In genomic region chr3:59210089-59210488, GRCm38 (mm10) we compare ENCODE assay signal across 30 mouse cellular contexts. TPM values are rescaled to one million over a fixed set of nuclear protein-coding genes. Genes with fewer than 3 reads are reported as not detected.
DNase-seq lines count a peak whose midpoint lies in the region; ATAC-seq lines count a peak whose summit lies in the region.
"Had no signal": no experiment of that assay in that cellular context is flagged by ENCODE, and none has a peak within 500 bp of the region (broad histone marks: within the 10 kb centered on the region; RNA-seq: fewer than 3 reads in every experiment).

No protein-coding gene starts in this region.

- H3K9me3 ChIP-seq in liver, embryonic 16.5 days (replicated peaks; ENCODE audit: control insufficient read depth, low read length): no peaks in the 10 kb centered on the region
- H3K9me3 ChIP-seq: heart, embryonic 15.5 days; limb, embryonic 15.5 days; lung, embryonic 15.5 days; neural tube, embryonic 15.5 days had no signal

- H3K27me3 ChIP-seq in liver, embryonic 16.5 days (ENCODE audit: control insufficient read depth, insufficient read depth, low read depth, low read length): no peaks in the 10 kb centered on the region
- H3K27me3 ChIP-seq: heart, embryonic 15.5 days; limb, embryonic 15.5 days; lung, embryonic 15.5 days; neural tube, embryonic 15.5 days had no signal

- peak; percentile 21 for DNase-seq in cerebellum, adult 9-11 months
- no peak for DNase-seq in cerebellum, postnatal 25 days
- DNase-seq in liver (no peak), ES-CJ7 (ENCODE audit: low read depth, low spot score) (peak; percentile 12)
- no peak for DNase-seq in urinary bladder, postnatal 10 days (ENCODE audit: low spot score)
- DNase-seq: cerebellum, adult 18-20 months; cerebellum, postnatal 36 days; embryo, embryonic 11 days; forebrain, postnatal 0 days; gastrocnemius, postnatal 36 days; heart, postnatal 36 days; kidney, adult 18-20 months; left cerebral cortex, postnatal 4 days; lung, postnatal 4 days; thymus, postnatal 25 days had no signal

- WGBS in liver, embryonic 16.5 days (ENCODE audit: insufficient replicate concordance): 55% methylated on average over 8 of the region's 8 CpGs
- WGBS in macrophage (ENCODE audit: missing documents): 56% methylated on average over 8 of the region's 8 CpGs

- no peak for ATAC-seq in liver, embryonic 16.5 days (ENCODE audit: low read depth)
- ATAC-seq: forebrain, postnatal 0 days; inflammation-experienced regulatory T-cells, adult 6 months had no signal

- no peak overlapping the region for H3K4me3 ChIP-seq in liver, embryonic 16.5 days (ENCODE audit: low read depth, low read length)
- H3K4me3 ChIP-seq in macrophage (ENCODE audit: inconsistent target): peak overlapping the region; percentile 20
- H3K4me3 ChIP-seq: heart, embryonic 15.5 days; limb, embryonic 15.5 days; lung, embryonic 15.5 days; neural tube, embryonic 15.5 days had no signal

- 0 out of 2 replicates have a peak overlapping the region, but pooled peaks have one; percentile 6 for H3K4me2 ChIP-seq in liver, embryonic 16.5 days (ENCODE audit: low read depth, low read length)
- H3K4me2 ChIP-seq: heart, embryonic 15.5 days; hindbrain, embryonic 14.5 days; limb, embryonic 15.5 days; lung, embryonic 15.5 days; midbrain, embryonic 11.5 days; neural tube, embryonic 15.5 days had no signal

- H3K9ac ChIP-seq in liver, embryonic 16.5 days (ENCODE audit: low read depth, low read length): no peak overlapping the region
- H3K9ac ChIP-seq: forebrain, postnatal 0 days; heart, embryonic 15.5 days; hindbrain, embryonic 14.5 days; limb, embryonic 15.5 days; lung, embryonic 15.5 days; neural tube, embryonic 15.5 days had no signal

- H3K27ac ChIP-seq in liver, embryonic 16.5 days (ENCODE audit: low read length): no peak overlapping the region
- peak overlapping the region; percentile 97 for H3K27ac ChIP-seq in macrophage
- H3K27ac ChIP-seq: heart, embryonic 15.5 days; hindbrain, embryonic 14.5 days; limb, embryonic 15.5 days; lung, embryonic 15.5 days; neural tube, embryonic 15.5 days had no signal

- no peaks in the 10 kb centered on the region for H3K4me1 ChIP-seq in liver, embryonic 16.5 days (ENCODE audit: control insufficient read depth, low read depth, low read length)
- H3K4me1 ChIP-seq: neural tube, embryonic 15.5 days had no signal

- H3K36me3 ChIP-seq in liver, embryonic 16.5 days (ENCODE audit: control insufficient read depth, insufficient read depth): no peaks in the 10 kb centered on the region
- no peaks in the 10 kb centered on the region for H3K36me3 ChIP-seq in macrophage (ENCODE audit: inconsistent target)
- H3K36me3 ChIP-seq: heart, embryonic 15.5 days; limb, embryonic 15.5 days; lung, embryonic 15.5 days; neural tube, embryonic 15.5 days had no signal

- H3K79me2 ChIP-seq in macrophage (ENCODE audit: inconsistent target): peaks cover 26% of the 10 kb centered on the region; the same call in 1 of the 2 replicates

RNA-seq across cellular contexts. Expression of gene P2ry13, which starts 0.6 kb away (rescaled TPM):
- 3.4 and 3.7 TPM in 2 replicates for polyA plus RNA-seq in liver, embryonic 16.5 days (2015; fragmentation: Nextera tagmentation; extraction: Ambion mirVana)
- 10 to 100 TPM in 5 of 26 experiments, 1 to 10 TPM in 20, under 1 TPM in 1; 0.34 to 30.4 (median 4.6) TPM for total RNA-seq in macrophage (2018; cell fraction: chromatin; rRNA removed)
- total RNA-seq in macrophage (2018; cell fraction: cytosol; rRNA removed): 10 to 100 TPM in 24 of 26 experiments, 1 to 10 TPM in 2; 9.7 to 46.8 (median 16.9) TPM
- total RNA-seq in macrophage (2018; cell fraction: nucleus; rRNA removed): 10 to 100 TPM in 25 of 26 experiments, 1 to 10 TPM in 1; 6.6 to 58.2 (median 22.0) TPM
- polyA plus RNA-seq in macrophage (2018): 9.9 to 20.0 TPM (median 15.2 TPM) in 3 replicates

RNA-seq across cellular contexts. Expression of gene Gpr87, which starts 15.2 kb away (rescaled TPM):
- not detected in 2 replicates for polyA plus RNA-seq in liver, embryonic 16.5 days (2015; fragmentation: Nextera tagmentation; extraction: Ambion mirVana)
- not detected for total RNA-seq in macrophage (2018; cell fraction: chromatin; rRNA removed)
- total RNA-seq in macrophage (2018; cell fraction: cytosol; rRNA removed): not detected
- total RNA-seq in macrophage (2018; cell fraction: nucleus; rRNA removed): not detected
- not detected in 3 replicates for polyA plus RNA-seq in macrophage (2018)
- total RNA-seq: adrenal gland, adult 18-20 months; adrenal gland, postnatal 4 days; forebrain, postnatal 0 days; gastrocnemius, postnatal 36 days; heart, adult 8-10 months; heart, postnatal 36 days; layer of hippocampus, postnatal 14 days; left cerebral cortex, adult 8-10 months; left cerebral cortex, postnatal 4 days had no signal
- polyA plus RNA-seq: forebrain, postnatal 0 days; hindbrain, embryonic 14.5 days; inflammation-experienced regulatory T-cells, adult 6 months; large intestine, adult 2 months had no signal

RNA-seq across cellular contexts. Expression of gene P2ry12, which starts 52.6 kb away (rescaled TPM):
- polyA plus RNA-seq in liver, embryonic 16.5 days (2015; fragmentation: Nextera tagmentation; extraction: Ambion mirVana): 3.1 and 3.6 TPM in 2 replicates
- total RNA-seq in macrophage (2018; cell fraction: chromatin; rRNA removed): 1 to 10 TPM in 21 of 26 experiments, under 1 TPM in 2, not detected in 3; 0.58 to 8.5 (median 3.7) TPM
- 10 to 100 TPM in 11 of 26 experiments, 1 to 10 TPM in 15; 4.2 to 13.4 (median 7.8) TPM for total RNA-seq in macrophage (2018; cell fraction: cytosol; rRNA removed)
- 10 to 100 TPM in 6 of 26 experiments, 1 to 10 TPM in 19, under 1 TPM in 1; 0.79 to 15.2 (median 5.8) TPM for total RNA-seq in macrophage (2018; cell fraction: nucleus; rRNA removed)
- 11.1 to 13.5 TPM (median 11.2 TPM) in 3 replicates for polyA plus RNA-seq in macrophage (2018)

RNA-seq across cellular contexts. Expression of gene P2ry14, which starts 56.7 kb away (rescaled TPM):
- polyA plus RNA-seq in liver, embryonic 16.5 days (2015; fragmentation: Nextera tagmentation; extraction: Ambion mirVana): 7.6 and 9.9 TPM in 2 replicates
- 100 to 1,000 TPM in 5 of 26 experiments, 10 to 100 TPM in 21; 19.4 to 147 (median 66.7) TPM for total RNA-seq in macrophage (2018; cell fraction: chromatin; rRNA removed)
- total RNA-seq in macrophage (2018; cell fraction: cytosol; rRNA removed): 100 to 1,000 TPM in 3 of 26 experiments, 10 to 100 TPM in 23; 32.6 to 136 (median 62.8) TPM
- 100 to 1,000 TPM in 8 of 26 experiments, 10 to 100 TPM in 18; 19.8 to 137 (median 73.9) TPM for total RNA-seq in macrophage (2018; cell fraction: nucleus; rRNA removed)
- 13.2 to 63.8 TPM (median 61.0 TPM) in 3 replicates for polyA plus RNA-seq in macrophage (2018)

Comparison
In these comparisons a context has a peak if more than half of its experiments do, and no peak if none do; other contexts are left out.
1. DNase-seq: peak in cerebellum, adult 9-11 months (single experiment) and ES-CJ7 (single experiment); none in cerebellum, postnatal 25 days (0 of 2), liver (single experiment) and urinary bladder, postnatal 10 days (single experiment).